Mouse (Mus musculus): Measurements from ENCODE around the gene Gpr157. TPM values are rescaled to one million over a fixed set of nuclear protein-coding genes. Genes with fewer than 3 reads are reported as not detected.

Gene Gpr157
- polyA plus RNA-seq, 1 experiment from 2014 or later = 0.68 TPM

DNA sequence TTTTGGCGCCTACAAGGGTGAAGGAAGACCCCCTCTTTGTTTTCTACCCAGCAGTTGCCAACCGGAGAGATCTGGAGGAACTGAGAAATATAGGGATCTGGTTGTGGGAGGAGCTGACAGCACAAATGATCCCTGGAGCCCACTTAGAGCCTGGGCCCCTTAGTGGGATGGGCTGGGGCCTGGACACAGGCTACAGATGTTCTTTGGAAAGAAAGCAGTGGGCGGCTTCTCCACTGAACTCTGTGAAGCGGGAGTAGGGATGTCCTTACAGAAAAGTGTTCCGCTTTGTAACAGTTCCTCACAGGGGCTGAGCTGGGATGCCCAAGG lies 7.3 kb downstream of the Gpr157 start:
- Histone ChIP-seq H3K9me3 (replicated peaks) (no peaks in the 10 kb centered on the region), H3K4me1 (peaks cover 15% of the 10 kb centered on the region), H3K9ac (no peak overlapping the region), H3K4me2 (replicated peaks) (no peak overlapping the region), H3K36me3 (no peaks in the 10 kb centered on the region), H3K27ac (no peak overlapping the region), H3K4me3 (no peak overlapping the region), H3K27me3 (peaks cover 18% of the 10 kb centered on the region)
- 10% methylated on average over 5 of the region's 5 CpGs for WGBS
- ATAC-seq (ENCODE audit: low FRiP score) = no peak

DNA sequence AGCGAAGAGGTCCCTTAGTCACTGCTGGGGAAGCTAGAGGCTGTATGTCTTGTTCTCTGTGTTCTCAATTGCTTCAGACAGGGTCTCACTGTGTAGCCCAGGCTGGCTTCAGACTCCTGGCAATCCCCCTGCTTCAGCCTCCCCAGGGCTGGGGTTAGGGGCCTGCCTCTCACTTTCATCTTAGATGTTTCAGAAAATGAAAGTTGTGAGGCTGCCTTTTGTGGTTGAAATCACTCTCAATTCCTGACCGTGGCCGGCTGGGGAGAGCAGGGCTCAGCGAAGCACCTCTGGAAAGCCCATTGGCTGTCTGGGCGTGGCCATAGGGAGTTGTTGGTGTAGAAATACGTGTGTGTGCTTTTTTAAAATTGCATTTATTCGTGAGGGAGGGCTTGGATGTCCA lies 9.1 kb downstream of the Gpr157 start:
- Histone ChIP-seq H3K4me1 (peaks cover 15% of the 10 kb centered on the region), H3K4me3 (no peak overlapping the region), H3K9ac (no peak overlapping the region), H3K9me3 (replicated peaks) (no peaks in the 10 kb centered on the region), H3K27ac (no peak overlapping the region), H3K4me2 (replicated peaks) (no peak overlapping the region), H3K36me3 (no peaks in the 10 kb centered on the region), H3K27me3 (peaks cover 17% of the 10 kb centered on the region)
- ATAC-seq (ENCODE audit: low FRiP score) = no peak
- WGBS = 75% methylated on average over 7 of the region's 7 CpGs

GRCm38 (mm10) chr4:150097847-150098246 lies 10.7 kb downstream of the Gpr157 start:
- H3K27ac ChIP-seq = no peak overlapping the region
- ATAC-seq (ENCODE audit: low FRiP score) = no peak
- WGBS = 92% methylated on average over 4 of the region's 4 CpGs
- peaks cover 15% of the 10 kb centered on the region for H3K4me1 ChIP-seq
- H3K4me2 ChIP-seq (replicated peaks) = no peak overlapping the region
- H3K27me3 ChIP-seq = peaks cover 14% of the 10 kb centered on the region
- no peak overlapping the region for H3K9ac ChIP-seq
- H3K4me3 ChIP-seq = no peak overlapping the region
- no peaks in the 10 kb centered on the region for H3K36me3 ChIP-seq
- H3K9me3 ChIP-seq (replicated peaks) = no peaks in the 10 kb centered on the region

- H3K4me1 ChIP-seq = peaks cover 12% of the 10 kb centered on the region
- no peak overlapping the region for H3K4me3 ChIP-seq
- H3K27ac ChIP-seq = no peak overlapping the region
- H3K36me3 ChIP-seq = no peaks in the 10 kb centered on the region
- no peak overlapping the region for H3K9ac ChIP-seq
- H3K27me3 ChIP-seq = peaks cover 14% of the 10 kb centered on the region
- ATAC-seq (ENCODE audit: low FRiP score) = no peak
- WGBS = 25% methylated on average over 10 of the region's 10 CpGs
- no peaks in the 10 kb centered on the region for H3K9me3 ChIP-seq (replicated peaks)
- no peak overlapping the region for H3K4me2 ChIP-seq (replicated peaks)
Observed at GRCm38 (mm10) chr4:150098880-150099279, 11.7 kb downstream of the Gpr157 start.

GRCm38 (mm10) chr4:150102822-150103221 lies 15.7 kb downstream of the Gpr157 start:
- H3K36me3 ChIP-seq = no peaks in the 10 kb centered on the region
- no peak overlapping the region for H3K27ac ChIP-seq
- WGBS = 89% methylated on average over 7 of the region's 7 CpGs
- ATAC-seq (ENCODE audit: low FRiP score) = no peak
- H3K9ac ChIP-seq = no peak overlapping the region
- no peaks in the 10 kb centered on the region for H3K4me1 ChIP-seq
- H3K4me2 ChIP-seq (replicated peaks) = no peak overlapping the region
- peaks cover 14% of the 10 kb centered on the region for H3K27me3 ChIP-seq
- no peaks in the 10 kb centered on the region for H3K9me3 ChIP-seq (replicated peaks)
- no peak overlapping the region for H3K4me3 ChIP-seq

DNA sequence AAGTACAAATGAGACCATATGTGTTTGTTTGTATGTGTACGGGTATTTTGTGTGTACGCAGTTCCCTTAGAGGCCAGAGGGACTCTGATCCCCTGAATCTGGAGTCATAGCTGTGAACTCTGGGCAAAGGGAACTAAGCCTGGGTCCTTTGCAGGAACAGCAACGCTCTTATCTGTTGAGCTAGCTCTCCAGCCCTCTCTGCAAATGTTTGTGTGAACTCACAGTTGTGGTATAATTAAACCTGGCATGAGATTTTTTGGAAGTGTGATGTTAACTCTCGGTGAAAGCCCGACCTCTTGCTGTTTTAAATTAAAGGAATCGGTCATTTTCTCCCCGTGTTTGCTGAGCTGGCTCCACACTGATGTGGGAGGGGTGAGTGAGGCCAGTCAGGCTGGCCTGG lies 18.5 kb downstream of the Gpr157 start:
- 67% methylated on average over 7 of the region's 7 CpGs for WGBS
- Histone ChIP-seq H3K4me1 (no peaks in the 10 kb centered on the region), H3K36me3 (no peaks in the 10 kb centered on the region), H3K27me3 (no peaks in the 10 kb centered on the region), H3K27ac (no peak overlapping the region), H3K9me3 (replicated peaks) (no peaks in the 10 kb centered on the region), H3K4me3 (no peak overlapping the region), H3K4me2 (replicated peaks) (no peak overlapping the region), H3K9ac (no peak overlapping the region)
- ATAC-seq (ENCODE audit: low FRiP score) = no peak

DNA sequence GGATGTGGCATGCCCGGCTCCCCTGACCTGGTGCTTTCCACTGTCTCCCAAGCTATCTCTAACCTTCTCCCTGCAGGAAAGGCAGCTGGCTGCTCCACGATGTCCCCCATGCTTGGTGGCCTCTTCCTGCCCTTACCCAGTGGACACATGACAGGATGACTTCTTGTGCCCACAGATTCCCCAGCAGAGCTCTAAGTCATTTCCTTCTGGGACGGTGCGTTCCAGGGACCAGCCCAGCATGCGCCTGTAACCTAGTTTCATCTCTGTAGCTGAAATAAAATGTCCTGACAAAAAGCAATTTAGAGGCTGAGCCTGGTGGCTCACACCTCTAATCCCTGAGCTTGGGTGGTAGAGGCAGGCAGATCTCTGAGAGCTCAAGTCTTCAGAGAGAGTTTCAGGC lies 19.5 kb downstream of the Gpr157 start:
- Histone ChIP-seq H3K27me3 (no peaks in the 10 kb centered on the region), H3K9me3 (replicated peaks) (no peaks in the 10 kb centered on the region), H3K27ac (no peak overlapping the region), H3K36me3 (no peaks in the 10 kb centered on the region), H3K9ac (no peak overlapping the region), H3K4me1 (no peaks in the 10 kb centered on the region), H3K4me3 (no peak overlapping the region), H3K4me2 (replicated peaks) (no peak overlapping the region)
- 77% methylated on average over 5 of the region's 5 CpGs for WGBS
- no peak for ATAC-seq (ENCODE audit: low FRiP score)

GRCm38 (mm10) chr4:150109636-150110035 lies 22.5 kb downstream of the Gpr157 start:
- H3K4me2 ChIP-seq (replicated peaks) = no peak overlapping the region
- H3K27ac ChIP-seq = no peak overlapping the region
- no peak for ATAC-seq (ENCODE audit: low FRiP score)
- WGBS = 76% methylated on average over 3 of the region's 3 CpGs
- H3K9ac ChIP-seq = no peak overlapping the region
- no peaks in the 10 kb centered on the region for H3K4me1 ChIP-seq
- H3K9me3 ChIP-seq (replicated peaks) = no peaks in the 10 kb centered on the region
- H3K4me3 ChIP-seq = no peak overlapping the region
- no peaks in the 10 kb centered on the region for H3K36me3 ChIP-seq
- H3K27me3 ChIP-seq = no peaks in the 10 kb centered on the region

- Histone ChIP-seq H3K9me3 (replicated peaks) (no peaks in the 10 kb centered on the region), H3K36me3 (no peaks in the 10 kb centered on the region)
- ATAC-seq (ENCODE audit: low FRiP score) = no peak
Observed at GRCm38 (mm10) chr4:150110373-150110772, 23.2 kb downstream of the Gpr157 start.

DNA sequence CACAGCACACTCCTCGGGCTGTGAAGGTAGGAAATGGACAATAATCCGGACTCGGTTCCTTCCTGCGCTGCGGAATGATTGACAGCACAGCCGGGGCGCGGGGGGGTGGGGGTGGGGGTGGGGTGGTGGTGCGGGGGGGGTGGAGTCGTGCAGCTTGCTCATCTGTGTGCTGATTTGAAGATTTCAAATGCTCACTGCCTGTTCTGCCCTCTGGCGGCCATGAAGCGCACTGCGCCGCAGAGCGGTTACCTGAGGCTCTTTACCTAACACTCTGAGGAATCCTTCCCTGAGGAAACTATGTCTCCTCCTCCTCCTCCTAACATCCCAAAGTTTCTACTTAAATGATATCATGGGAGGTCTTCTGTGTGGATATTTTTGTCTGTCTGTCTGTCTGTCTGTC lies 25.7 kb downstream of the Gpr157 start:
- Histone ChIP-seq H3K9ac (no peak overlapping the region), H3K27me3 (no peaks in the 10 kb centered on the region), H3K4me3 (no peak overlapping the region), H3K4me1 (no peaks in the 10 kb centered on the region), H3K36me3 (no peaks in the 10 kb centered on the region), H3K9me3 (replicated peaks) (no peaks in the 10 kb centered on the region), H3K4me2 (replicated peaks) (peak overlapping the region; percentile 40), H3K27ac (no peak overlapping the region)
- ATAC-seq (ENCODE audit: low FRiP score) = no peak
- WGBS = 5% methylated on average over 14 of the region's 15 CpGs

More at GRCm38 (mm10) chr4:150110373-150110772, 23.2 kb downstream of the Gpr157 start:
- Histone ChIP-seq H3K4me2 (replicated peaks) (no peak overlapping the region), H3K9ac (no peak overlapping the region), H3K4me3 (no peak overlapping the region), H3K4me1 (no peaks in the 10 kb centered on the region), H3K27me3 (no peaks in the 10 kb centered on the region), H3K27ac (no peak overlapping the region)
- WGBS = 74% methylated on average over 9 of the region's 9 CpGs

DNA sequence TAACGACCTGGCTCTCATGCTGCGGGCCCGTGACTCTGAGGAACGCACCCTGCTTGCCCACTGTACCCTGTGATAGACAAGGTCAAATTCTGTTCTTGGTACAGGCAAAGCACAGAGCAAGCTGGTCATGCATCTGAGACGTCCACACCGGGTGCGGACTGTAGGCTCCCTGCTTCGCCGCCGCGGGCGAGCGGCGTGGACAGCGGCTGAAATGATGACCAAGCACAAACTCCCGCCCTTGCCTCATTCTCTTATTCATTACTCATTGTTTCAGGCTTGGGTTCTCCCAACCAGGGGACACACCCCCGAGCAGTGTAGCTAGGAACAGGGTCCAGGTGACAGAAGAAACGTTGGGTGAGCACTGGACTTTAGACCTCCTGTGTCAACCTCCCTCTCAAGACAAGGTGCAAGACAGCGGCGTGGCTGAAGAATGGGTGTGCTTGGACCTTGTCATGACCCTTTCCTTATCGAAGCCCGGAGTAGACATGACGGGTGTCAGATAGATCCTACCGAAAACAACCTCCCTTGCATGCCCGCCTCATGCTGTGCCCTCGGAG lies 27.4 kb downstream of the Gpr157 start:
- 91% methylated on average over 26 of the region's 26 CpGs for WGBS

DNA sequence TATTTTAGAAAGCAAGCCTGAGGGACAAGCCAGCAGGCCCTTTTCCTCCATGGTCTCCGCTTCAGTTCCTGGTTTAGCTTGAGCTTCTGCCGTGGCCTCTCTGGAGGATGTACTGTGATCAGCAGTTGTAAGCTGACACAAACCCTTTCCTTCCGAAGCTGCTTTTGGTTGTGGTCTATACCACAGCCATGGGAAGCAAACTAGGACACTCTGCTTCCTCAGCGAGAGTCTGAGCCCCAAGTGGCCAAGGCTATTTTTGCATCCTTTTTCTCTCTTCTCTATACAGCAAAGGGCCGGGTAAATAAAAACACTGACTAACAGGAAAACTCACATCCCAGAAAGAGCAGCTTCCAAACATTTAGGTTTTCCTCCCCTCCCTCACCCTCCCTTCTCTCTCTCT lies 30.1 kb downstream of the Gpr157 start:
- Histone ChIP-seq H3K9me3 (replicated peaks) (no peaks in the 10 kb centered on the region), H3K4me1 (peaks cover 6% of the 10 kb centered on the region), H3K27ac (no peak overlapping the region), H3K9ac (no peak overlapping the region), H3K4me3 (no peak overlapping the region), H3K4me2 (replicated peaks) (no peak overlapping the region), H3K36me3 (no peaks in the 10 kb centered on the region), H3K27me3 (no peaks in the 10 kb centered on the region)
- 40% methylated on average over 5 of the region's 5 CpGs for WGBS
- ATAC-seq (ENCODE audit: low FRiP score) = no peak

More for the DNA sequence above, 27.4 kb downstream of the Gpr157 start:
- H3K9ac ChIP-seq = no peak overlapping the region
- H3K4me3 ChIP-seq = no peak overlapping the region
- H3K9me3 ChIP-seq (replicated peaks) = no peaks in the 10 kb centered on the region
- H3K27ac ChIP-seq = no peak overlapping the region
- ATAC-seq (ENCODE audit: low FRiP score) = no peak
- H3K27me3 ChIP-seq = no peaks in the 10 kb centered on the region
- peaks cover 6% of the 10 kb centered on the region for H3K4me1 ChIP-seq
- H3K4me2 ChIP-seq (replicated peaks) = no peak overlapping the region
- H3K36me3 ChIP-seq = no peaks in the 10 kb centered on the region

DNA sequence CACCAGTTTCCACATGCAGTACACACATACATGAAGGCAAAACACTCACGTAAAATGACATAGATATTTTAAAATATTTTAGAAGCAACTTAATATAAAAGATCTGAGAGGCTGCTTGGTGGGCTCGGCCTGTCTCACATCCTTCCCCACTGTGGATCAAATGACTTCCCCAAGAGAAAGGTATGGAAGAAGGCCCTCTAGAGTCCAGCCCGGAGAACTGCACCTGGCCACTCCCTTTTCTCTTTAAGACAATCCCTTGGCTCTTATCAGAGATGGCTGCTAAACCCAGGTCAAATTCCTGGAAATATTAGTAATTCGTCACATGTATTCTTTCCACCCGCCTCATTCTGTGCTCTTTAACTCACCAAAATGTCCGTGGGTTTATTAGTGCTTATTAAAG lies 31.0 kb downstream of the Gpr157 start:
- 66% methylated on average over 6 of the region's 6 CpGs for WGBS
- Histone ChIP-seq H3K27me3 (no peaks in the 10 kb centered on the region), H3K4me3 (no peak overlapping the region), H3K27ac (no peak overlapping the region), H3K9ac (no peak overlapping the region), H3K9me3 (replicated peaks) (no peaks in the 10 kb centered on the region), H3K4me2 (replicated peaks) (no peak overlapping the region), H3K4me1 (peaks cover 6% of the 10 kb centered on the region), H3K36me3 (no peaks in the 10 kb centered on the region)
- no peak for ATAC-seq (ENCODE audit: low FRiP score)
